Mouse (Mus musculus): ENCODE data around the gene Inhbc.

GRCm38 (mm10) chr10:127321621-127322020, 48.6 kb downstream of the Inhbc start, which contains the start of gene Arhgap9:
- TF ChIP-seq CTCF (IDR thresholded peaks at IDR 0.05; ENCODE audit: low read depth): no peak
- no peak for TF ChIP-seq EP300 (IDR thresholded peaks at IDR 0.05; ENCODE audit: low read depth)
